ENCODE assay signal across 24 mouse cellular contexts in genomic region chr9:24133142-24133541, GRCm38 (mm10). TPM values are rescaled to one million over a fixed set of nuclear protein-coding genes. Genes with fewer than 3 reads are reported as not detected.
DNase-seq lines count a peak whose midpoint lies in the region; ATAC-seq and TF ChIP-seq lines count a peak whose summit lies in the region.
"Had no signal": no experiment of that assay in that cellular context is flagged by ENCODE, and none has a peak within 500 bp of the region (broad histone marks: within the 10 kb centered on the region; RNA-seq: fewer than 3 reads in every experiment).

No protein-coding gene starts in this region.

- no peak overlapping the region for H3K27ac ChIP-seq in liver, adult 2 months (replicated peaks; ENCODE audit: insufficient read depth, low read depth, low read length)
- no peak overlapping the region for H3K27ac ChIP-seq in liver, embryonic 11.5 days (ENCODE audit: low read depth, low read length)
- H3K27ac ChIP-seq in liver, postnatal 0 days (ENCODE audit: low read depth): no peak overlapping the region

- H3K36me3 ChIP-seq in liver, adult 2 months (ENCODE audit: control insufficient read depth, insufficient read depth, low read length): no peaks in the 10 kb centered on the region
- no peaks in the 10 kb centered on the region for H3K36me3 ChIP-seq in liver, embryonic 11.5 days (ENCODE audit: control insufficient read depth, insufficient read depth, low read length)
- no peaks in the 10 kb centered on the region for H3K36me3 ChIP-seq in liver, postnatal 0 days (replicated peaks; ENCODE audit: insufficient read depth, low read length)
- H3K36me3 ChIP-seq: G1E had no signal

- H3K4me1 ChIP-seq in liver, adult 2 months (ENCODE audit: control insufficient read depth, insufficient read depth, low read length): peaks cover 3% of the 10 kb centered on the region; the same call in 1 of the 2 replicates
- H3K4me1 ChIP-seq in liver, embryonic 11.5 days (replicated peaks; ENCODE audit: control insufficient read depth, insufficient read depth, low read length): no peaks in the 10 kb centered on the region
- no peaks in the 10 kb centered on the region for H3K4me1 ChIP-seq in liver, postnatal 0 days (ENCODE audit: insufficient read depth)

- TF ChIP-seq CTCF in liver, adult 2 months (IDR thresholded peaks at IDR 0.05; ENCODE audit: low read depth, low read length): no peak
- TF ChIP-seq CTCF in liver, postnatal 0 days (IDR thresholded peaks at IDR 0.05; ENCODE audit: low read depth): no peak

- H3K9me3 ChIP-seq in liver, embryonic 11.5 days (ENCODE audit: control insufficient read depth, low read length): no peaks in the 10 kb centered on the region
- no peaks in the 10 kb centered on the region for H3K9me3 ChIP-seq in liver, postnatal 0 days (ENCODE audit: low read length)
- H3K9me3 ChIP-seq: G1E had no signal

- no peak for ATAC-seq in liver, embryonic 11.5 days (replicated peaks; ENCODE audit: low FRiP score)
- ATAC-seq in liver, postnatal 0 days: peak; percentile 56
- ATAC-seq: activated CD4-positive, CD25-positive, alpha-beta regulatory T cell, adult 4 months; CD4-positive, CD25-positive, alpha-beta regulatory T cell, adult 4 months; Patski had no signal

- no peak for TF ChIP-seq POLR2A in liver, adult 2 months (IDR thresholded peaks at IDR 0.05; ENCODE audit: extremely low read depth, insufficient read depth, low read length)

- 69% methylated on average over 1 of the region's 1 CpGs for WGBS in liver, adult 2 months
- 65% methylated on average over 1 of the region's 1 CpGs for WGBS in liver, embryonic 11.5 days
- WGBS in liver, postnatal 0 days (ENCODE audit: insufficient replicate concordance): 62% methylated on average over 1 of the region's 1 CpGs

- no peaks in the 10 kb centered on the region for H3K27me3 ChIP-seq in liver, adult 2 months (ENCODE audit: control insufficient read depth, insufficient read depth, low read length)
- no peaks in the 10 kb centered on the region for H3K27me3 ChIP-seq in liver, embryonic 11.5 days (replicated peaks; ENCODE audit: control insufficient read depth, insufficient read depth, low read length)
- no peaks in the 10 kb centered on the region for H3K27me3 ChIP-seq in liver, postnatal 0 days (ENCODE audit: insufficient read depth, low read length)
- H3K27me3 ChIP-seq: CH12.LX had no signal

- H3K9ac ChIP-seq in liver, adult 2 months (ENCODE audit: low read depth, low read length): no peak overlapping the region
- H3K9ac ChIP-seq in liver, embryonic 11.5 days (ENCODE audit: low read depth, low read length): no peak overlapping the region
- no peak overlapping the region for H3K9ac ChIP-seq in liver, postnatal 0 days (replicated peaks)

- no peak overlapping the region for H3K4me2 ChIP-seq in liver, embryonic 11.5 days
- H3K4me2 ChIP-seq in liver, postnatal 0 days (ENCODE audit: low read depth, low read length): no peak overlapping the region

- H3K79me2 ChIP-seq in liver, adult 2 months (ENCODE audit: control insufficient read depth, insufficient read depth, low read length): no peaks in the 10 kb centered on the region

- no peak overlapping the region for H3K4me3 ChIP-seq in liver, adult 2 months (ENCODE audit: insufficient read depth, low read depth, low read length)
- no peak overlapping the region for H3K4me3 ChIP-seq in liver, embryonic 11.5 days (ENCODE audit: low read depth, low read length)
- H3K4me3 ChIP-seq in liver, postnatal 0 days (ENCODE audit: low read depth, low read length): no peak overlapping the region

- no peak for TF ChIP-seq EP300 in liver, postnatal 0 days (IDR thresholded peaks at IDR 0.05; ENCODE audit: low read depth)

- DNase-seq in liver, adult 2 months (ENCODE audit: extremely low read depth, low read depth, low spot score): peak; percentile 92
- no peak for DNase-seq in liver, embryonic 11.5 days (ENCODE audit: low spot score)
- DNase-seq in liver, postnatal 0 days: no peak
- DNase-seq in liver: no peak
- DNase-seq: adrenal gland, adult 2 months; adrenal gland, adult 8-10 months; adrenal gland, postnatal 10 days; adrenal gland, postnatal 14 days; adrenal gland, postnatal 25 days; adrenal gland, postnatal 36 days; B cell, adult 2 months; cerebellum, adult 11 months; cerebellum, adult 11-12 months; cerebellum, adult 18-20 months had no signal

RNA-seq across cellular contexts. Expression of gene Npsr1, which starts 35.3 kb away (rescaled TPM):
- not detected in 2 replicates for total RNA-seq in liver, adult 2 months (2014; rRNA removed)
- not detected in 2 replicates for polyA plus RNA-seq in liver, adult 2 months (2012; rRNA removed)
- not detected in 2 replicates for polyA plus RNA-seq in liver, embryonic 11.5 days (2014; fragmentation: Nextera tagmentation; extraction: Ambion mirVana)
- polyA plus RNA-seq in liver, postnatal 0 days (2015; fragmentation: Nextera tagmentation; extraction: Ambion mirVana): not detected in 2 replicates
- total RNA-seq: adrenal gland, adult 18-20 months; adrenal gland, adult 2 months; adrenal gland, postnatal 10 days; adrenal gland, postnatal 14 days; adrenal gland, postnatal 25 days; adrenal gland, postnatal 36 days; adrenal gland, postnatal 4 days; ES-E14; MEL had no signal
- polyA plus RNA-seq: activated CD4-positive, CD25-positive, alpha-beta regulatory T cell, adult 4 months; adrenal gland, adult 2 months; C2C12; G1E; Patski had no signal
